Mouse (Mus musculus) midbrain, postnatal 0 days (tissue): ENCODE data around the gene S100pbp. TPM values are rescaled to one million over a fixed set of nuclear protein-coding genes. Genes with fewer than 3 reads are reported as not detected.

Experiments used
- ATAC-seq: fragments of 200-750 bp; cut with Nextera tagmentation; 2 replicates; pipeline ENCODE4 v1.8.0; 2017; ENCODE audit warnings: moderate number of reproducible peaks, mild to moderate bottlenecking, moderate TSS enrichment, moderate library complexity; ENCODE audit not compliant: low FRiP score
- DNase-seq: peaks from one replicate; pipeline ENCODE4 v3.0.0-alpha.2; 2015; ENCODE audit warnings: low spot score
- H3K27ac ChIP-seq: fragments of 300-500 bp; sonication (generic); 2 replicates; pipeline ENCODE4 v1.5.1; 2014; ENCODE audit warnings: low read depth, mild to moderate bottlenecking, low read length, mixed read lengths
- H3K27me3 ChIP-seq: fragments of 300-500 bp; sonication (generic); 2 replicates; pipeline ENCODE4 v1.6.1; 2014; ENCODE audit warnings: low read length, control low read depth, mixed read lengths; ENCODE audit not compliant: insufficient read depth
- H3K36me3 ChIP-seq: fragments of 300-500 bp; sonication (generic); 2 replicates; pipeline ENCODE4 v1.6.1; 2014; ENCODE audit warnings: low read length, control low read depth, mixed read lengths; ENCODE audit not compliant: insufficient read depth
- H3K4me1 ChIP-seq: fragments of 300-500 bp; sonication (generic); 2 replicates; pipeline ENCODE4 v1.6.1; 2014; ENCODE audit warnings: mild to moderate bottlenecking, control low read depth, antibody characterized with exemption, low read length, mixed read lengths; ENCODE audit not compliant: insufficient read depth
- H3K4me2 ChIP-seq: fragments of 300-500 bp; sonication (generic); 2 replicates; pipeline ENCODE4 v1.6.1; 2014; ENCODE audit warnings: low read depth, mild to moderate bottlenecking, low read length, mixed read lengths; ENCODE audit not compliant: poor library complexity, severe bottlenecking
- H3K4me3 ChIP-seq: fragments of 300-500 bp; sonication (generic); 2 replicates; pipeline ENCODE4 v1.5.1; 2014; ENCODE audit warnings: low read depth, mild to moderate bottlenecking, low read length, moderate library complexity
- H3K9ac ChIP-seq: fragments of 300-500 bp; sonication (generic); replicated peaks from 2 replicates; pipeline ENCODE4 v1.6.1; 2014; ENCODE audit warnings: mild to moderate bottlenecking, low read length, moderate library complexity, mixed read lengths; ENCODE audit not compliant: poor library complexity, severe bottlenecking
- H3K9me3 ChIP-seq: fragments of 300-500 bp; sonication (generic); 2 replicates; pipeline ENCODE4 v1.6.1; 2016; ENCODE audit warnings: low read length, control low read depth
- CTCF ChIP-seq: IDR thresholded peaks from 2 replicates; pipeline ENCODE4 v1.5.1; 2016; ENCODE audit warnings: antibody characterized with exemption, mild to moderate bottlenecking
- WGBS: fragments of 180-500 bp; shearing (Covaris S2); extraction: QIAGEN DNeasy Blood & Tissue Kit; methylation state at CpG from one replicate; pipeline ENCODE4 v1.1.7; 2014; 5-methylcytosine and 5-hydroxymethylcytosine counted together
- polyA plus RNA-seq: library from polyadenylated mRNA; unstranded; fragments of >200 nt; fragmentation: Nextera tagmentation; extraction: Ambion mirVana; gene quantifications from 2 replicates; pipeline ENCODE4 v1.2.1, GENCODE M21; 2015
- total RNA-seq: library from RNA; depleted of rRNA; stranded (reverse); fragments of >200 nt; gene quantifications from 2 replicates; pipeline ENCODE4 v1.2.3, GENCODE M21; 2014; rRNA removed

S100pbp gene
- total and polyA plus RNA-seq, 2 experiments from 2014 or later = 24.2 to 49.6 TPM

GRCm38 (mm10) chr4:129102133-129102829 is 87.2 kb downstream of the S100pbp start:
- DNase-seq = no peak
- Histone ChIP-seq H3K27ac (no peak overlapping the region), H3K27me3 (peaks cover 28% of the 10 kb centered on the region), H3K4me2 (no peak overlapping the region), H3K9me3 (no peaks in the 10 kb centered on the region), H3K4me3 (no peak overlapping the region), H3K4me1 (no peaks in the 10 kb centered on the region), H3K9ac (no peak overlapping the region), H3K36me3 (no peaks in the 10 kb centered on the region)
- no peak for ATAC-seq
- 85% methylated on average over 14 of the region's 14 CpGs for WGBS
- TF ChIP-seq CTCF = no peak

Other genes starting within 250 kb of the S100pbp start
- 20.2 and 29.3 TPM in 2 replicates for gene Azin2, start 227.3 kb downstream of the S100pbp start, total RNA-seq
- 21.7 and 28.5 TPM in 2 replicates for gene Azin2, start 227.3 kb downstream of the S100pbp start, polyA plus RNA-seq
- gene Ak2, start 197.8 kb downstream of the S100pbp start, total RNA-seq = 28.8 and 31.0 TPM in 2 replicates
- 66.0 and 67.1 TPM in 2 replicates for gene Ak2, start 197.8 kb downstream of the S100pbp start, polyA plus RNA-seq
- 138 and 160 TPM in 2 replicates for gene Rnf19b, start 131.5 kb downstream of the S100pbp start, total RNA-seq
- gene Rnf19b, start 131.5 kb downstream of the S100pbp start, polyA plus RNA-seq = 34.8 and 40.2 TPM in 2 replicates
- gene Tmem54, start 84.2 kb downstream of the S100pbp start, total RNA-seq = 0.99 TPM in 1 of 2 replicates, not detected in the other
- 0.21 TPM in 1 of 2 replicates, not detected in the other for gene Tmem54, start 84.2 kb downstream of the S100pbp start, polyA plus RNA-seq
- 282 and 292 TPM in 2 replicates for gene Hpca, start 67.7 kb downstream of the S100pbp start, total RNA-seq
- gene Hpca, start 67.7 kb downstream of the S100pbp start, polyA plus RNA-seq = 217 and 238 TPM in 2 replicates
- 22.5 and 36.3 TPM in 2 replicates for gene Fndc5, start 52.7 kb downstream of the S100pbp start, total RNA-seq
- 14.6 and 16.1 TPM in 2 replicates for gene Fndc5, start 52.7 kb downstream of the S100pbp start, polyA plus RNA-seq
- gene Yars, start within 50 bp of the S100pbp start, total RNA-seq = 66.8 and 81.9 TPM in 2 replicates
- 107 and 111 TPM in 2 replicates for gene Yars, start within 50 bp of the S100pbp start, polyA plus RNA-seq
- 16.6 and 25.6 TPM in 2 replicates for gene C77080, start 71.7 kb upstream of the S100pbp start, total RNA-seq
- 5.2 and 5.5 TPM in 2 replicates for gene C77080, start 71.7 kb upstream of the S100pbp start, polyA plus RNA-seq
- 2.1 and 2.6 TPM in 2 replicates for gene Sync, start 97.9 kb upstream of the S100pbp start, total RNA-seq
- 1.1 and 1.3 TPM in 2 replicates for gene Sync, start 97.9 kb upstream of the S100pbp start, polyA plus RNA-seq
- 79.2 and 82.4 TPM in 2 replicates for gene Rbbp4, start 145.6 kb upstream of the S100pbp start, total RNA-seq
- 187 and 198 TPM in 2 replicates for gene Rbbp4, start 145.6 kb upstream of the S100pbp start, polyA plus RNA-seq
- gene Zbtb8os, start 146.0 kb upstream of the S100pbp start, total RNA-seq = 2.9 and 4.1 TPM in 2 replicates
- gene Zbtb8os, start 146.0 kb upstream of the S100pbp start, polyA plus RNA-seq = 15.6 and 20.6 TPM in 2 replicates
- 22.9 and 25.2 TPM in 2 replicates for gene Zbtb8a, start 188.4 kb upstream of the S100pbp start, total RNA-seq
- 15.5 and 15.8 TPM in 2 replicates for gene Zbtb8a, start 188.4 kb upstream of the S100pbp start, polyA plus RNA-seq